Mouse (Mus musculus) heart, adult 2 months (tissue): ENCODE measurements around the gene Prss40. TPM values are rescaled to one million over a fixed set of nuclear protein-coding genes. Genes with fewer than 3 reads are reported as not detected.

Source experiments
- DNase-seq, 2 experiments: peaks; one replicate each; pipeline ENCODE4 v3.0.0; 2021
- H3K27ac ChIP-seq: fragments of 200-600 bp; 2 replicates; pipeline ENCODE4 v1.8.1; 2022
- H3K27me3 ChIP-seq: fragments of 200-500 bp; 2 replicates; pipeline ENCODE4 v1.6.1; 2012; ENCODE audit warnings: mild to moderate bottlenecking, low read length, inconsistent platforms, mixed read lengths; ENCODE audit not compliant: control insufficient read depth, insufficient read depth
- H3K36me3 ChIP-seq: fragments of 200-500 bp; 2 replicates; pipeline ENCODE4 v1.6.1; 2012; ENCODE audit warnings: low read length, inconsistent platforms; ENCODE audit not compliant: control insufficient read depth, insufficient read depth
- H3K4me1 ChIP-seq: fragments of 200-500 bp; 2 replicates; pipeline ENCODE4 v1.6.1; 2011; ENCODE audit warnings: low read length; ENCODE audit not compliant: control insufficient read depth, insufficient read depth
- H3K4me3 ChIP-seq: fragments of 200-600 bp; 2 replicates; pipeline ENCODE4 v1.8.1; 2022
- H3K79me2 ChIP-seq: fragments of 200-500 bp; replicated peaks from 2 replicates; pipeline ENCODE4 v1.6.1; 2012; ENCODE audit warnings: mild to moderate bottlenecking, inconsistent platforms, low read length, moderate library complexity, mixed read lengths; ENCODE audit not compliant: control insufficient read depth, insufficient read depth
- H3K9ac ChIP-seq: fragments of 200-500 bp; 2 replicates; pipeline ENCODE4 v1.6.1; 2012; ENCODE audit warnings: low read depth, mild to moderate bottlenecking, control low read depth, inconsistent platforms, low read length, mixed read lengths
- CTCF ChIP-seq: fragments of 200-600 bp; IDR thresholded peaks from 2 replicates; pipeline ENCODE4 v1.8.1; 2022; ENCODE audit warnings: antibody characterized with exemption, mild to moderate bottlenecking, moderate library complexity
- EP300 ChIP-seq: fragments of 200-500 bp; IDR thresholded peaks from 2 replicates; pipeline ENCODE4 v1.6.1; 2011; ENCODE audit warnings: low read depth, low read length, control low read depth; ENCODE audit not compliant: insufficient read depth
- POLR2A ChIP-seq: fragments of 200-500 bp; IDR thresholded peaks from 2 replicates; pipeline ENCODE4 v1.6.1; 2011; ENCODE audit warnings: mild to moderate bottlenecking, low read depth, low read length, control low read depth; ENCODE audit not compliant: insufficient read depth
- WGBS: fragments of 180-500 bp; shearing (Covaris S2); methylation state at CpG from one replicate; pipeline ENCODE4 v1.1.7; 2018; 5-methylcytosine and 5-hydroxymethylcytosine counted together
- intact Hi-C: fragments of 180-260 bp; cut with DNase I; formaldehyde crosslinking; loops from one replicate; pipeline ENCODE4 v1.15.1; 2025
- polyA plus RNA-seq: library from polyadenylated mRNA; depleted of rRNA; stranded (reverse); fragments of >200 nt; gene quantifications from 2 replicates; pipeline ENCODE4 v1.2.3, GENCODE M21; 2012
- total RNA-seq, 2 experiments: library from RNA; stranded (reverse); gene quantifications; 2 replicates each; pipeline ENCODE4 v1.2.3; 2021

The Prss40 gene
- total and polyA plus RNA-seq, 3 experiments, result not detected

- intact Hi-C loops, result no loop called here
- Histone ChIP-seq H3K9ac (no peak overlapping the region), H3K79me2 (no peaks in the 10 kb centered on the region), H3K4me1 (no peaks in the 10 kb centered on the region), H3K4me3 (no peak overlapping the region), H3K36me3 (no peaks in the 10 kb centered on the region), H3K27me3 (no peaks in the 10 kb centered on the region), H3K27ac (no peak overlapping the region)
- DNase-seq, result no peak
- TF ChIP-seq EP300, result no peak
- TF ChIP-seq POLR2A, result no peak
- WGBS, result 61% methylated on average over 4 of the region's 4 CpGs
Measured at GRCm38 (mm10) chr1:34584736-34585135, 24.0 kb upstream of the Prss40 start.

GRCm38 (mm10) chr1:34583821-34584263 lies 23.1 kb upstream of the Prss40 start:
- WGBS, result 32% methylated on average over 4 of the region's 4 CpGs
- Histone ChIP-seq H3K4me1 (no peaks in the 10 kb centered on the region), H3K9ac (no peak overlapping the region), H3K79me2 (no peaks in the 10 kb centered on the region), H3K27me3 (no peaks in the 10 kb centered on the region), H3K36me3 (no peaks in the 10 kb centered on the region), H3K4me3 (no peak overlapping the region), H3K27ac (no peak overlapping the region)
- intact Hi-C loops, result no loop called here
- no peak for DNase-seq
- TF ChIP-seq EP300 (no peak), POLR2A (no peak), CTCF (no peak)

- no peak for TF ChIP-seq EP300
- no peak for TF ChIP-seq POLR2A
- TF ChIP-seq CTCF, result no peak
- Histone ChIP-seq H3K9ac (no peak overlapping the region), H3K27ac (no peak overlapping the region), H3K79me2 (no peaks in the 10 kb centered on the region), H3K36me3 (no peaks in the 10 kb centered on the region), H3K27me3 (peaks cover 2% of the 10 kb centered on the region), H3K4me3 (no peak overlapping the region), H3K4me1 (no peaks in the 10 kb centered on the region)
- DNase-seq, result no peak
- intact Hi-C loops, result no loop called here
- WGBS, result 79% methylated on average over 6 of the region's 6 CpGs
Measured at GRCm38 (mm10) chr1:34582218-34582617, 21.5 kb upstream of the Prss40 start.

GRCm38 (mm10) chr1:34579782-34580356 lies 19.1 kb upstream of the Prss40 start:
- Histone ChIP-seq H3K4me3 (no peak overlapping the region), H3K4me1 (no peaks in the 10 kb centered on the region), H3K36me3 (no peaks in the 10 kb centered on the region), H3K27me3 (peaks cover 2% of the 10 kb centered on the region), H3K79me2 (no peaks in the 10 kb centered on the region), H3K27ac (no peak overlapping the region), H3K9ac (no peak overlapping the region)
- intact Hi-C loops, result no loop called here
- TF ChIP-seq POLR2A, result no peak
- TF ChIP-seq EP300, result no peak
- TF ChIP-seq CTCF, result no peak
- 2% methylated on average over 18 of the region's 18 CpGs for WGBS
- DNase-seq, result no peak

GRCm38 (mm10) chr1:34578851-34579781 lies 18.4 kb upstream of the Prss40 start, which contains the start of gene Amer3:
Amer3 (plus strand) TSS chr1:34579657.
- Histone ChIP-seq H3K4me3 (no peak within 1 kb of the TSS), H3K27ac (no peak within 1 kb of the TSS), H3K4me1 (no peaks in the 10 kb centered on the region), H3K9ac (no peak within 1 kb of the TSS), H3K27me3 (peaks cover 2% of the 10 kb centered on the region), H3K36me3 (no peaks in the 10 kb centered on the region), H3K79me2 (no peaks in the 10 kb centered on the region)
- WGBS, result under 1% methylated on average over 53 of the region's 53 CpGs
- intact Hi-C loops, result no loop called here
- DNase-seq, result peak; percentile 52 to 70
- TF ChIP-seq POLR2A, result no peak
- TF ChIP-seq EP300, result no peak
- TF ChIP-seq CTCF, result no peak

- no peak overlapping the region for H3K4me3 ChIP-seq
- H3K36me3 ChIP-seq, result no peaks in the 10 kb centered on the region
- intact Hi-C loops, result no loop called here
- TF ChIP-seq POLR2A, result no peak
- no peak for TF ChIP-seq CTCF
- TF ChIP-seq EP300, result no peak
- H3K27me3 ChIP-seq, result no peaks in the 10 kb centered on the region; the same call in 1 of the 2 replicates
- DNase-seq, result no peak
- no peaks in the 10 kb centered on the region for H3K79me2 ChIP-seq
- no peaks in the 10 kb centered on the region for H3K4me1 ChIP-seq
- WGBS, result 76% methylated on average over 6 of the region's 6 CpGs
- H3K9ac ChIP-seq, result no peak overlapping the region
- no peak overlapping the region for H3K27ac ChIP-seq
Measured at GRCm38 (mm10) chr1:34573221-34573620, 12.5 kb upstream of the Prss40 start.
